Comparison of ENCODE assay signal across 9 mouse cellular contexts in the genomic region with DNA sequence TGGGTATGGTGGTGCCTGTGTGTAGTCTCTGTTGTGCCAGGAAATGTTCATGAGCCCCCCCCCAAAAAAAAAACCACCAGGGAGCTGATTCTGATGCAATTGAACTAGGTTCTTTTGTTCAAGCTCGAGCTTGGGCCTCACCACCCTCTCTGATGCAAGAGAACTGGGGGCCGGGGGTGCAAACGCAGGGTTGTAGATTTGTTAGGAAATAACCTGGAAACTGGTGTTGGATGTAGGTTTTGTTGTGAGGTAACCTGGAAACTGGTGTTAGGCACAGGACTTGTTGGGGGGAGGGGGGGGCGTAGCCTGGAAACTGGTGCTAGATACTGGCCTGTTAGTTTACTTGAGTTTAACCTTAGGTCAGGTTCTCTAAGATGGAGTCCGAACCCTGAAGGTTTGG. TPM values are rescaled to one million over a fixed set of nuclear protein-coding genes. Genes with fewer than 3 reads are reported as not detected.
DNase-seq lines count a peak whose midpoint lies in the region; ATAC-seq and TF ChIP-seq lines count a peak whose summit lies in the region.
"Had no signal": no experiment of that assay in that cellular context is flagged by ENCODE, and none has a peak within 500 bp of the region (broad histone marks: within the 10 kb centered on the region; RNA-seq: fewer than 3 reads in every experiment).

No protein-coding gene starts in this region.

- H3K27ac ChIP-seq in lung, embryonic 16.5 days (ENCODE audit: low read length): no peak overlapping the region
- H3K27ac ChIP-seq in embryonic facial prominence, embryonic 15.5 days (replicated peaks): 0 out of 2 replicates have a peak overlapping the region, but pooled peaks have one; percentile 7
- no peak overlapping the region for H3K27ac ChIP-seq in limb, embryonic 13.5 days
- no peak overlapping the region for H3K27ac ChIP-seq in stomach, embryonic 16.5 days (ENCODE audit: low read length)
- no peak overlapping the region for H3K27ac ChIP-seq in left cerebral cortex, adult 2 months

- H3K36me3 ChIP-seq in lung, embryonic 16.5 days (ENCODE audit: control insufficient read depth, insufficient read depth, low read length): peaks cover 13% of the 10 kb centered on the region
- H3K36me3 ChIP-seq in embryonic facial prominence, embryonic 15.5 days: peaks cover 22% of the 10 kb centered on the region
- peaks cover 24% of the 10 kb centered on the region for H3K36me3 ChIP-seq in limb, embryonic 13.5 days
- peaks cover 4% of the 10 kb centered on the region; the same call in 1 of the 2 replicates for H3K36me3 ChIP-seq in stomach, embryonic 16.5 days (ENCODE audit: control insufficient read depth, insufficient read depth, low read length)

- intact Hi-C loops in left cerebral cortex, adult 2 months (cut with DNase I): loop anchor here (5.0 kb wide), 1 partner anchor 256 kb away; no protein-coding TSS in a partner anchor

- DNase-seq in lung, postnatal 36 days: no peak
- DNase-seq in left cerebral cortex, adult 2 months (ENCODE audit: extremely low spot score in 1 of 2, low spot score in 2 of 2): no peak
- DNase-seq in layer of hippocampus, postnatal 10 days (ENCODE audit: low spot score in 2 of 2): no peak
- DNase-seq in right cerebral cortex, postnatal 36 days (ENCODE audit: low spot score in 2 of 2): no peak
- DNase-seq: layer of hippocampus, adult 9-11 months had no signal

- no peaks in the 10 kb centered on the region for H3K9me3 ChIP-seq in lung, embryonic 16.5 days (ENCODE audit: control insufficient read depth, low read length)
- no peaks in the 10 kb centered on the region for H3K9me3 ChIP-seq in embryonic facial prominence, embryonic 15.5 days (replicated peaks)
- H3K9me3 ChIP-seq in limb, embryonic 13.5 days: no peaks in the 10 kb centered on the region
- no peaks in the 10 kb centered on the region for H3K9me3 ChIP-seq in stomach, embryonic 16.5 days (replicated peaks; ENCODE audit: control insufficient read depth, low read length)

- 83% methylated on average over 5 of the region's 5 CpGs for WGBS in lung, embryonic 16.5 days
- WGBS in embryonic facial prominence, embryonic 15.5 days: 81% methylated on average over 5 of the region's 5 CpGs
- 88% methylated on average over 5 of the region's 5 CpGs for WGBS in limb, embryonic 13.5 days
- 80% methylated on average over 5 of the region's 5 CpGs for WGBS in stomach, embryonic 16.5 days

- no peaks in the 10 kb centered on the region for H3K27me3 ChIP-seq in lung, embryonic 16.5 days (ENCODE audit: control insufficient read depth, insufficient read depth, low read depth, low read length)
- H3K27me3 ChIP-seq in embryonic facial prominence, embryonic 15.5 days: no peaks in the 10 kb centered on the region
- no peaks in the 10 kb centered on the region for H3K27me3 ChIP-seq in limb, embryonic 13.5 days
- H3K27me3 ChIP-seq in stomach, embryonic 16.5 days (ENCODE audit: control insufficient read depth, insufficient read depth, low read length): no peaks in the 10 kb centered on the region

- H3K4me2 ChIP-seq in lung, embryonic 16.5 days (ENCODE audit: low read depth, low read length): peak overlapping the region; percentile 91; the same call in 1 of the 2 replicates
- peak overlapping the region; percentile 69 for H3K4me2 ChIP-seq in embryonic facial prominence, embryonic 15.5 days (replicated peaks)
- H3K4me2 ChIP-seq in limb, embryonic 13.5 days (replicated peaks): peak overlapping the region; percentile 79
- H3K4me2 ChIP-seq in stomach, embryonic 16.5 days (ENCODE audit: low read depth, low read length): peak overlapping the region; percentile 87

- peaks cover 14% of the 10 kb centered on the region for H3K4me1 ChIP-seq in lung, embryonic 16.5 days (replicated peaks; ENCODE audit: control insufficient read depth, insufficient read depth, low read length)
- H3K4me1 ChIP-seq in embryonic facial prominence, embryonic 15.5 days: peaks cover 18% of the 10 kb centered on the region
- H3K4me1 ChIP-seq in limb, embryonic 13.5 days: peaks cover 13% of the 10 kb centered on the region
- peaks cover 14% of the 10 kb centered on the region for H3K4me1 ChIP-seq in stomach, embryonic 16.5 days (ENCODE audit: control insufficient read depth, insufficient read depth, low read length)

- TF ChIP-seq CTCF in left cerebral cortex, adult 2 months (IDR thresholded peaks at IDR 0.05): no peak

- H3K9ac ChIP-seq in lung, embryonic 16.5 days (ENCODE audit: low read length): peak overlapping the region; percentile 85; the same call in 1 of the 2 replicates
- H3K9ac ChIP-seq in embryonic facial prominence, embryonic 15.5 days: no peak overlapping the region
- H3K9ac ChIP-seq in limb, embryonic 13.5 days: peak overlapping the region; percentile 82; the same call in 1 of the 2 replicates
- H3K9ac ChIP-seq in stomach, embryonic 16.5 days (ENCODE audit: low read length): peak overlapping the region; percentile 82; the same call in 1 of the 2 replicates

- no peak for ATAC-seq in lung, embryonic 16.5 days (ENCODE audit: low read depth)
- ATAC-seq in embryonic facial prominence, embryonic 15.5 days (ENCODE audit: insufficient number of reproducible peaks, low FRiP score, low TSS enrichment, low read depth): no peak
- no peak for ATAC-seq in limb, embryonic 13.5 days (ENCODE audit: low FRiP score, low read depth)
- no peak for ATAC-seq in stomach, embryonic 16.5 days (ENCODE audit: insufficient read depth, low FRiP score)

- no peak overlapping the region for H3K4me3 ChIP-seq in lung, embryonic 16.5 days (ENCODE audit: low read length)
- H3K4me3 ChIP-seq in embryonic facial prominence, embryonic 15.5 days (replicated peaks): peak overlapping the region; percentile 100
- H3K4me3 ChIP-seq in limb, embryonic 13.5 days: peak overlapping the region; percentile 99
- no peak overlapping the region for H3K4me3 ChIP-seq in stomach, embryonic 16.5 days (replicated peaks; ENCODE audit: low read length)
- no peak overlapping the region; the same call in 1 of the 2 replicates for H3K4me3 ChIP-seq in left cerebral cortex, adult 2 months

RNA-seq across cellular contexts. Expression of a gene that starts 1.4 kb away (rescaled TPM):
- 35.5 and 42.3 TPM in 2 replicates for polyA plus RNA-seq in lung, embryonic 16.5 days (2015; fragmentation: Nextera tagmentation; extraction: Ambion mirVana)
- 34.7 and 41.6 TPM in 2 replicates for polyA plus RNA-seq in embryonic facial prominence, embryonic 15.5 days (2015; fragmentation: Nextera tagmentation; extraction: Ambion mirVana)
- 41.0 and 44.8 TPM in 2 replicates for polyA plus RNA-seq in limb, embryonic 13.5 days (2015; fragmentation: Nextera tagmentation; extraction: Ambion mirVana)
- polyA plus RNA-seq in stomach, embryonic 16.5 days (2015; fragmentation: Nextera tagmentation; extraction: Ambion mirVana): 33.0 and 35.9 TPM in 2 replicates
- total RNA-seq in left cerebral cortex, adult 2 months (2021): 10 to 100 TPM; 35.1 to 35.8 TPM
- total RNA-seq in layer of hippocampus, postnatal 10 days (2021): 10 to 100 TPM; 37.2 to 38.9 TPM

RNA-seq across cellular contexts. Expression of a gene that starts 20.2 kb away (rescaled TPM):
- 3.8 TPM in 1 of 2 replicates, not detected in the other for polyA plus RNA-seq in lung, embryonic 16.5 days (2015; fragmentation: Nextera tagmentation; extraction: Ambion mirVana)
- polyA plus RNA-seq in embryonic facial prominence, embryonic 15.5 days (2015; fragmentation: Nextera tagmentation; extraction: Ambion mirVana): not detected in 2 replicates
- polyA plus RNA-seq in limb, embryonic 13.5 days (2015; fragmentation: Nextera tagmentation; extraction: Ambion mirVana): not detected in 2 replicates
- polyA plus RNA-seq in stomach, embryonic 16.5 days (2015; fragmentation: Nextera tagmentation; extraction: Ambion mirVana): not detected in 2 replicates
- not detected for total RNA-seq in left cerebral cortex, adult 2 months (2021)
- not detected for total RNA-seq in layer of hippocampus, postnatal 10 days (2021)

Comparison
In these comparisons a context has a peak if more than half of its experiments do, and no peak if none do; other contexts are left out.
1. H3K4me3 ChIP-seq: peak in embryonic facial prominence, embryonic 15.5 days (single experiment) and limb, embryonic 13.5 days (single experiment); none in lung, embryonic 16.5 days (single experiment), stomach, embryonic 16.5 days (single experiment) and left cerebral cortex, adult 2 months (single experiment).
2. Peak in every context shown above with its lines, with median percentiles within 50 percentile points of each other: H3K4me2 ChIP-seq.